Mouse (Mus musculus) monocyte, adult 5-6 weeks (primary cell): ENCODE data around the gene Alg3. TPM values are rescaled to one million over a fixed set of nuclear protein-coding genes. Genes with fewer than 3 reads are reported as not detected.

ENCODE experiments used
- ATAC-seq: fragments of 153-309, 156-312 bp; replicated peaks from 2 replicates; pipeline ENCODE4 v1.8.0; 2017; ENCODE audit warnings: mild to moderate bottlenecking; ENCODE audit not compliant: low TSS enrichment, insufficient number of reproducible peaks, severe bottlenecking, poor library complexity, low FRiP score
- total RNA-seq: library from RNA; stranded (forward); fragments of 200-1000, 200-491, 200-594 nt; gene quantifications from 3 replicates; pipeline ENCODE4 v1.2.3, GENCODE M21; 2017

Alg3 gene
- total RNA-seq, 1 experiment from 2014 or later: 5.5 TPM

DNA sequence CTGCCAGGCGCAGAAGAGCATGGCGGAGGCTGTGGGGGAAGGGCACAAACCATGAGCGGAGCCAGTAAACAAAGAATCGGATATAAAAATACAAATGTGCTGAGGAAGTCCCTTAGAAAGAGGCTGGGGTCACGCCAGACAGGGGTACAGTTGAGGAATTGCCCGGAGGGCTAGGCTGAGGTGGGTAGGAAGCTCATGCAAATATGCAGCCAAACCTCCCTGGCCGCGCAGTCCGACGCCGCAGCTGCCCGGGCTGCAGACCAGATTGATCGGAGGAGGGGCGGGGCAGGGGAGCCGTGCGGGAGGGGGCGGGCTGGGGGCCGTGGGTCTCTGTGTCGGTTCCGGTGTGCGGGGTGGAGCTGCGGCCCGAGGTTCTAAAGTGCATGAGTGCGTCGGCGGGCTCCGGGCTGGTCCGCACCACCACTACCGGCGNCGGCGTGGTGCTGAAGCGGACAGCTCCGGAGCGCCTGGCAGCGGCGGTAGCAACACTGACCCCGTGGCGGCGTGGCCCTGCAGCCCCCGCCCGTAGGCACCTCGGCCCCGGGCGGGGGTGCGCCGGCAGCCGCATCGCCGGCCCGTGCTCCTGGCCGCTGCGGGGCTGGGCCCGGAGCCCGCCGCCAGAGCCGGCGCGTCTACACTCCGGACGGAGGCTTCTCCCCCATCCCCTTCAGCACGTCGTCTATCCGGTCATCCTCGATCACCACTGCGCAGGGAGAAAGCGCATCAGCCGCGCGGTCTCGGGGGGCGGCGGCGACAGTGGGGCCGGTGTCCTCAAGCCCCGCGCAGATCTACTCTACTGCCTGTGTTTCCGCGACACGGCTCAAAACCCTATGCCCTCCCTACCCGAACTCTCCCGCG is 8.2 kb upstream of the Alg3 start:
- ATAC-seq: no peak

DNA sequence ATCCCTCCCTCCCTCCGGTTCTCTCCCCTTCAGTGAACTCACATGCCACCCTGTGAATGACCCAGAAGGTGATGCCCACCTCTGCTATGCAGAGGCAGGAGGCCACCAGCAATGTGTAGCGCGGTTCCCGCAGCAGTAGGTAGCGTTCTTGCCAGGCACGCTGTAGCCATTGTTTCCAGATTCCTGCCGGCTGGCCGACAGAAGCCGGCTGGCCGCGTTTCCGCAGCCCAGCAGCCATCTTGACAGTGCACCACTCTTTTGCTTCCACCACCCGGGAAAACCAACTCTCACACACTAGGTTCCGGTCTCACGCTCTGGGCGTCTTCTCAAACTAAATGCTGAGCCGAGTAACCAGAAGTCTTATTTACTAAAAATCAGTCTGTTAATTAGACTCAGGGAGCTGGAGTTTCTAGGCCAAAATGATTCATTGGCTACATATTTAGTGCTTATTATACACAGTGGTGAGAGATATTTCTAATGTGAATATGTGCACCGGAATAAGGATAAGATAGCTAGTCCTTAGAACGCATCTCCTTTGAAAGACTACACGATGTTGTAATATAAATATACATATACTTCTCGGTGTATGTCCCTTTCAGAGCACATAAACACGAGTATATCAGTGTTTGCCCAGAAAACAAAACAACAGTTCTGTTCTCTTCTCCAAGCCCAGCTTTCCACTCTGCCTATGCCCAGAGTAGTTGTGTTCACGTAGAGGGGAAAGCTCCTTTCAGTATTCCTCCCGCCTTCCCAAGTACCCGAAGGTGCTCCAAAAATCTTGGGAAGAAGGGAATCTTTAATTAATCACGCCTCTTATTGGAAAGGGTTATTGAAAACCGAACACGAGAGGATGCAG is 806 bp downstream of the Alg3 start:
- peak; percentile 80 for ATAC-seq

DNA sequence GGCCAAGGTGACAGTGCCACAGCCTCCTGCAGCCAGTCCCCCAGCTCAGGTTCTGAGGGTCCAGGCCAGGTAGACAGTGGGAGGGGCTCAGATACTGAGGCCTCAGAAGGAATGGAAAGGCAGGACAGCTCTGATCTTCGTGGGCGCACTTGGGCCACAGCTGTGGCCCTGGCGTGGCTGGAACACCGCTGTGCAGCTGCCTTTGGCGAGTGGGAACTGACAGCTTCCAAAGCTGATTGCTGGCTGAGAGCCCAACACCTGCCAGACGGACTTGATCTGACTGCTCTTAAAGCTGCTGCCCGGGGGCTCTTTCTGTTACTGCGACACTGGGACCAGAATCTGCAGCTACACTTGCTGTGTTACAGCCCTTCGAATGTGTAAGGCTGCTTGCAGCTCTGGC is 6.8 kb downstream of the Alg3 start:
- no peak for ATAC-seq

DNA sequence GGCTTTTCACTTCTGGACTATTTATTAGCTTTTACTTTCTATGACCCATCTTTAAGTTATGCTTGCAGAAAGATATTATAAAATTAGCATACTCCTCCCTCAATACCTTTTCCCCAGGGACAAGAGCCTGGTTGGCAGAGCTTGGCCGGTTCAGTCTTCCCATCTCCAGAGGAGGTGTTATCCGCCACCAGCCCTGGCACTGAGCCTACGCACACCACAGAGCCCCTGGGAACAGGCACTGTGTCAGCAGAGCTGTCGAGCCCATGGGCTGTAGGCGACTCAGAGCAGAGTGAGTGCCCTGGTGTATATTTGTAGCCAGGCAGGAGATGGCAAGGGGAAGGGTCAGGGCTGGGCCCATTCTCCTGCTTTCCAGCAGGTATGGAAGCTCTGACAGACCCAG is 11.0 kb downstream of the Alg3 start:
- ATAC-seq: no peak

DNA sequence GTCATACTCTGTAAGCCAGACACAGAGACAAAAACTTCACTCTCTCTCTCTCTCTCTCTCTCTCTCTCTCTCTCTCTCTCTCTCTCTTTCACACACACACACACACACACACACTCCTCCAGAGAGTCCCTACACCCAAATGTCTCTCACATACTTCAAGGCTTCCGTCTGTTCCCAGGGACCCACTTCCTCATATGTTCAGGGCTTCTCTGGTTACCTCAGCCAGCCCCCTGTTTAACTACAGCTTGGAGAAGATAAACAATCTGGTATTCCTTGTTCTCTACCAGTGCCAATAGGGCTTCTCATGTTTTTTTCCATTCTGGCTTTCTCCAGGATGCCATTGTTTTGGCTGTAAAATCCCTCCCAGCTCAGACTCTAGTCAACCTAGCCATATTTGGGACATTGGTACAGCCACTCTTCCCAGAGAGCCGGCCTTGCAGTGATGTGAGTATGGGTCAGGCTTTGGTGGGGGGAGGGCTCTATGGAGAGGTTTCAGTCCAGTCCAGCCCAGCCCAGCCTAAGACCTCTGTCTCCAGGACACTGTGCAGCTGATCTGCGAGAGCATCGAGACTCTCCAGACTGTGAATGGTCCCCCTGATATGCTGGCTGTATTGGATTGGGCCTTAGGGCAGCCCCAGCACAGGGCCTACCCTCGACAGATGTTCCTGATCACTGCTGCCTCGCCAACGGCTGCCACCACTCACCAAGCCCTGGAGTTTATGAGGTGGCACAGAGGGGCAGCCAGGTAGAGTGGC is 14.7 kb downstream of the Alg3 start:
- no peak for ATAC-seq

DNA sequence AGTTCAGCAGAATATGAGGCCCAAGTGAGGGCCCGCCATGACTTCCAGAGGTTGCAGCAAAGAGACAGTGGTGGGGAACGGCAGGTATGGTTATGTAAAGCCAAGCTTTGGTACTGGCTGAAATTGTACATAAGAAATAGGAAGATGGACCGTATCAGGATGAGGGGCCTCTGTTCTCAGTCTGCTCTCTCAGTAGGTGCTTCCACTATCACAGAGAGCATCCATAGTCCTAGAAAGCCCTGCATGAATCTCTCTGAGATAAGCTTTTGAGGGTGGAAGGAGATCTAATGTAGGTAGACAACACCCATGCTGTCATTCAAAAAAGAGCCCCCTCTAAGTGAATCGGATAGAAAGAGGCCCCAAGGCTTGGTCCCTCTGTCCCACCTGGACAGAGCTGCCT is 15.8 kb downstream of the Alg3 start:
- no peak for ATAC-seq

DNA sequence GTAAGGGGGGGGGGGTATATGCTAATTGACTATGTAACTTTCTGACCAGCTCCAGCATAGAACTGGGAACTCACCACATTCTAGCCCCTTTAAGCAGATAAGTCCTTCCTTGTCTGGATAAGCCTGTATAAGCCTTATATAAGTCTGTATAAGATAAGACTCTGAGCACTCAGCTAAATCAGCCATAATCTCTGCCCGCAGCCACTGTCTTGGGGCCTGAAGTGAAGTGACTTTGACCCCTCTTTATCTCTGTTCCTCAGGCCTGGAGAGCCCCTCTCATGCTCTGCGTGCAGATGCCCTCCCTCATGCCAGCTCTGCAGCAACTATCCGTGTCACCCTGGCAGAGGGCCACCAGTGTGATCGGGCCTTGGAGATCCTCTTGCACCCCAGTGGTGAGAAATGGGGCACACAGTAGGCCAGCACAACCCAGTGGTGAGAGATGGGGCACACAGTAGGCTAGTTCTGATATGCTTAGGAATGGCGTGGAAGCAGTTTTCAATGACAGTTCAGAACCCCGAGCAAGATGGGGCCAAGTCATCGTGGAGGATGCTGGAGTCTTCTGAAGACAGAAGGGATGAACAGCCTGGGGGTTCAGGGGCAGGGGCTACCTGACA is 16.4 kb downstream of the Alg3 start:
- ATAC-seq: no peak

DNA sequence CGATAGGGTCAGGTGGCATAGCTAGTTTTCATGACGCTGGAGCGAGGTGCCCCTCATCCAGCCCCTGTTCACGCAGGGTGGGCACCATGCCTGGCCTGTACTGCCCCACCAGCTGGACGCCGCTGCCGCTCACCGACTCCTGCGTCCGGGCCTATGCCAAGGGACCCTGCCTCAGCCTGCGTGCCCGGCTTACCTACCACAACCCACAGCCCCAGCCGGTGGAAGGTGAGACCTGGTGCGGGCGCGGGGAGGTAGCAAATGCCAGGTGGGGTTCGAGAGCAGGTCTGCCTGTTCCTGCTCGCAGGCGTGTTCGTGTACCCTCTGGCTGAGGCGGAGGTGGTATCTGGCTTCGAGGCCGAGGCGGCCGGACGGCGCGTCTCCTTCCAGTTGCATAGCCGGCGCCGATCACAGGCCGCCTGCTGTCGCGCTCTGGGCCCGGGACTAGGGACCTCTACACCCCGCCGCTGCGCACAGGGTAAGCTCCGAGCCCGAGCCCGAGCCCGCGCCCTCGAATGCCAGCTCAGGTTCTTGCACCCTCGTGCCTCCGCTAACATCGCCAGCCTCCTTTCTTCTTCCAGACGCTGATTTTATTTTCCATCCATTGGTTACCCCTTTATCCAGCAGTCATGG is 20.3 kb downstream of the Alg3 start:
- ATAC-seq: no peak

DNA sequence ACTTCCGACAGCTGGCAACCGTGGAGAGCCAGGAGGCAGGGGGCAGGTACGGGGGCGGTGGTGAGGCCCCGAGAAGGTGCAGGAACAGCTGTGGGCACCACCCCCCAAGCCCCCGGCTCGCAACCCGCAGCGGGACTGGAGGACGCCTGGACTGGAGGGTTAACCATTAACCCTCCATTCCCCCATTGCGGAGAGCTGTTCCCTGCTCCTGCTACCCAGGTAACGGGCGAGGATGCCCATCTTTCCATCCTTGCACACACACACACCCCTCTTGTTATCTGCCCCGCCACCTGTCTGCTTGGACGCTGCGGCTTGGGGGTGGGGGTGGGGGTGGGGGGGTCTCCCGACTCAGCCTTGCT is 20.9 kb downstream of the Alg3 start:
- no peak for ATAC-seq

DNA sequence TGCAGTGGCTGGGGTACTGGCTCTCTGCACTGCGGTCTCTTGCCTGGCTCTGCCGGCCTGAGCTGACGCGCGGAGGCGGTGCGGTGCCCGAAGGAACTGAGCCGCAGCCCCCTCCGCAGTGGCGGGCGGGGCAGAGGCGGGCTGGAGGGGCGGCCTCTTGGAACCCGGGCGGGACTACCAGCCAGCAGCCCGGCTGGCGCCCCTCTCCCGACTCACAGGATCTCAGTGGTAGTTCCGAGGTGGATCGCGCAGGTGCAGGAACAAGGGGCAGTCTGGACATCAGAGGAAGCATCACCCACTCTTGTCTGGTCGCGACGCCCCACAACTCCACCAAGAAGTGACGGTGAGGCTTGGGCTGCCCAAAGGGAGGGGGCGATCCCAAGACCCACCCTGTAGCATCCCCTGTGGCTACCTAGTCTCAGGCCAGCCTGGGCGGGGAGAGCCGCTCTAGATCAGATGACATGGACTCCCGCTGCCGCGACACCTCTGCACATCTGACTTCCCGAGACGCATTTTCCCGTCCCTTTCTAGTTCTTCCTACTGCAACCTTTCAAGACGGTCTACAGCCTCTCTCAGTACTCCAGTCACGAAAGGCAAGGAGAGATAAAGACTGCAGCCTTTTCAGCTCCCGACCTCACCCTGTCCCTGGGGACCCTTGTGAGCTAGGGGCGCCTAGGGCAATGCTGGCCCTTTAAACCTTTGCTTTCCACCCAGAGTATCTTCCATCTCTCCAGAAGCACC is 21.4 kb downstream of the Alg3 start:
- ATAC-seq: no peak

DNA sequence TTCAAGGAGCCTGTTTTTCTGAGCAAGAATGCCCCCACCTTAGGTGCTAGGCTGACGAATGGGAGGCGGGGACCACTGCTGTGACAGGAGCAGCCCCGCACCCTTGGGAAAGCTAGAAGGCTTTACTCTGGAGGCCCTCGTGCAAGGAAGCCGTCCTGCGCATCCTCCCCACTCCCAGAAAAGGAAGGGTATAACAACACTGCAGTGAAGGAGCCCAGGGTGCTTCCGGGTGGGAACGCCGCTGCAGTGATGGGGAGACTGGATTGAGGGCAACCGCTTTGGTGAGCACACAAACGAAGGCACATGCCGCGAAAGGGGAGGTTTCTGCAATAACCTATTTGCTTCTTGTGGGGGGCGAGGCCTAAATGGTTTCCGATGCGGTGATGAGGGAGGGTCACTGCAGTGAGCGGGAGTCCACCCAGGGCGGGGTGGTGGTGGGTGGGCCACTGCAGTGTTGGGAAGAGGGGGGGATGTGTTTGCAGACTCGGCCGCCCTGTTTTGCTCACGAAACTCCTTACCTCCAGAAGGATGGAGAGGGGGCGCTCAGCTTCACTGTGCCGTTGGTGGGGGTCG is 22.1 kb downstream of the Alg3 start, which contains the start of gene Vwa5b2:
Gene Vwa5b2 (plus strand): TSS at position 106 of the 573 bp plus-strand sequence.
- ATAC-seq: no peak

DNA sequence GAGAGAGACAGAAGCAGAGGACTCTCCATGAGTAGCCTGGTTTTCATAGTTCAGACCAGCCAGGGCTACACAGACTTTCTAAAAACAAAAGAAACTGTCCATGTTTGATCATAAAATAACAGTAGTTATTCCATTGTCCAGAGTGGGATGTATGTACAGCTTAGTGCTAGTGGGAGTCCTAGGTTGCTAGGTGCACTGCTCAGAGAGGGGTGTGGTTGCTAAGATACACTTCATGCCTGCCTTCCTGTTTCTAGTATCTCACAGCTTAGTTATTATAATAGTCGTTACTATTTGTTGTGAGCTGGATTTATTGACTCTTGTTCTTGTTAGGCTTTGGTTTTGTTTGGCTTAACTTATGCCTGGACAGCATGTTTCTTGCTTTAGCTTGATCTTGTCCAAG is 46.5 kb downstream of the Alg3 start:
- ATAC-seq: no peak

DNA sequence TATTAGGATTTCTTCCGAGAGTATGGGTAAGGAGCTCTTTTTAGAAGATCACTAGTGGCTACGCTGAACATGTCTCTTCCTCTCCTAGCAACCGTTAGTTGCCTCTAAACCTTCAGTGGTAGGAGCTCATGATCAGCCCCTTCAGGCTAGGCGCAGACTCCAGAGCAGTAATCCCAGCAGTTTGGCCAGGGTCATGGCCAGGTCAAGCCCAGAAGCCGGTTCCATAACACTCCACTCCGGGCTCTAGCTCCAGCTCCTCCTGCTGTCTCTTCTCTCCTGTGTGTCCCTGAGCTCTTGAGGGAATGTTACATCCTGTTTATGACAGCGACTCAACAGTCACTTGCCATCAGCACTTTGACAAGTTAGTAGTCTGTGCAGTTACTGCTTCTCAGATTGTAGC is 54.2 kb downstream of the Alg3 start:
- no peak for ATAC-seq

Other genes starting within 250 kb of the Alg3 start
- 65.5 to 91.9 TPM (median 76.3 TPM) in 3 replicates for gene Abcc5, start 185.3 kb downstream of the Alg3 start, total RNA-seq
- 41.2 to 57.3 TPM (median 43.4 TPM) in 3 replicates for gene Eif2b5, start 112.9 kb downstream of the Alg3 start, total RNA-seq
- 2.7 to 8.4 TPM (median 5.5 TPM) in 3 replicates for gene Dvl3, start 94.8 kb downstream of the Alg3 start, total RNA-seq
- gene Ap2m1, start 76.3 kb downstream of the Alg3 start, total RNA-seq: 128 to 192 TPM (median 148 TPM) in 3 replicates
- 56.4 to 86.6 TPM (median 76.3 TPM) in 3 replicates for gene Abcf3, start 63.2 kb downstream of the Alg3 start, total RNA-seq
- gene Vwa5b2, start 22.3 kb downstream of the Alg3 start, total RNA-seq: not detected in 3 replicates
- gene Eef1akmt4, start 142 bp downstream of the Alg3 start, total RNA-seq: 2.4 to 3.1 TPM (median 2.5 TPM) in 3 replicates
- not detected in 3 replicates for gene Gm49333, start 125 bp downstream of the Alg3 start, total RNA-seq
- gene Camk2n2, start 9.6 kb upstream of the Alg3 start, total RNA-seq: 0.49 TPM in 1 of 3 replicates, not detected in the others
- gene Ece2, start 18.1 kb upstream of the Alg3 start, total RNA-seq: not detected in 3 replicates
- gene Psmd2, start 39.9 kb upstream of the Alg3 start, total RNA-seq: 155 to 180 TPM (median 178 TPM) in 3 replicates
- gene Eif4g1, start 56.6 kb upstream of the Alg3 start, total RNA-seq: 140 to 207 TPM (median 147 TPM) in 3 replicates
- 1.8 to 5.8 TPM (median 3.5 TPM) in 3 replicates for gene Fam131a, start 81.5 kb upstream of the Alg3 start, total RNA-seq
- 20.0 to 31.9 TPM (median 24.4 TPM) in 3 replicates for gene Polr2h, start 105.9 kb upstream of the Alg3 start, total RNA-seq
- gene Clcn2, start 106.0 kb upstream of the Alg3 start, total RNA-seq: 0.68 TPM in 1 of 3 replicates, not detected in the others
- not detected in 3 replicates for gene Chrd, start 121.4 kb upstream of the Alg3 start, total RNA-seq
- not detected in 3 replicates for gene Thpo, start 122.8 kb upstream of the Alg3 start, total RNA-seq